Mouse (Mus musculus): ENCODE data around the gene Rmdn3. TPM values are rescaled to one million over a fixed set of nuclear protein-coding genes. Genes with fewer than 3 reads are reported as not detected.

The Rmdn3 gene
- total RNA-seq (2021): 10 to 100 TPM; 53.4 to 58.1 TPM

DNA sequence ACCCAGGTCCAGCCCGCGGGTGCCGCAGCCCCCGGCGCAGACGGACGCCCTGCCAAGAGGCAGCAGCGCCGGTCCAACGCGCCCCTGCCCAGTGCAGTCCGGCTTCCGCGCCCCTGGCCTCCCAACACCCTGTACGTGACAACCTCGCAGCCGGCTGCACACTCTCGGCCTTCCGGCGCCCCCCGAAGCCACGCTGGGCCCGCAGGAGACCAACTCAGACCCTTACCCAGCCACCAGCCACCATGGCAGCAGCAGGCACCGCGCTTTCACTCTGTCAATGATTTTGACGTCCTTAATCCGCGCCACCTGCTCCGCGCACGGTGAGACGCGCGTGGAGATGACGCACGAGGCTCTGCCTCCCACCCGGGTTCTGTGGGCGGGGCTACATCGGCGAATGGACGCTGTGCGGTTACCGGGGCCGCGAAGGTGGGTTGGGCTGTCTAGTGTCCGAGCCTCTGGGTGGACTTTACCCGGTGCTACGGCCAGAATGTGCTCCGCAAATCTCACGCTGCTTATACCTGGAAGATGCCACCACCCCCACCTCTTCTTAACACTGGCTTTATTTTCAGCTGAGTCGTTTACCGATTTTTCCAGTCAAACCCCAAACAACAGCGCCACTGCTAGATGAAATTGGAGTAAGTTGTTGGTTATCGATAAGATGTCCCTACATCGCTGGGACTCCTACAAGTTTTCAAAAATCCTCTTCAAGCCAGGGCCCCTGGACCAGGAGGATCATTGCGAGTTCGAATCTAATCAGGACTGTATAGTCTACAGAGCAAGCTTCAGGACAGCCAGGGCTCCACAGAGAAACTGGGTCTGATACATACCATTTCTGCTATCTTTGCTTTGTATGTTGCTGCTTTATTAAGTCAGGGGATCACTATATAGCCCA, at the start of gene Rmdn3:
Rmdn3 (minus strand) TSS at position 354 of the 892 bp plus-strand sequence.
- DNase-seq (ENCODE audit: low spot score in 2 of 2): peak; percentile 95 to 96
- intact Hi-C loops (cut with DNase I): no loop called here

- intact Hi-C loops (cut with DNase I): no loop called here
- DNase-seq (ENCODE audit: low spot score in 2 of 2): no peak
Observed at GRCm38 (mm10) chr2:119203871-119204460, 47.1 kb upstream of the Rmdn3 start.

- intact Hi-C loops (cut with DNase I): no loop called here
- DNase-seq (ENCODE audit: low spot score in 2 of 2): no peak
Observed at GRCm38 (mm10) chr2:119202914-119203453, 46.1 kb upstream of the Rmdn3 start.

DNA sequence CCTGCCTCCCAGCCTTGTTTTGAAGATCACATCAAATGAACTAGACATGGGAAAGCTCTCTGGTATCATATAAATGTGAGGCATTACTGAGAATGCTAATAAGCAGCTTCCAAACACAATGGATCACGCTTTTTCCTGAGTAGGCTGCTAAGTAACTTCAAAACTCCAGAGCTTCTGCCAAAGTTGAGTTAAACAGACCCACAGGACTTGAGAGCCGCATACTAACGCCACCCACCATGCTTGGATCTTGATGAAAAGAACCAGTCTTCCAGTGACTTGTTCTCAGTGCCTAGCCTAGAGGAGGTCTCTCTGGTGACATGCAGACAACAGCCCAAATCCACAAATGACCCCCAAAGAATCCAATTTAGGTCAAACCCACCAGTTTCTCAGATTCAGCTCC, 42.1 kb upstream of the Rmdn3 start:
- no peak for DNase-seq (ENCODE audit: low spot score in 2 of 2)
- intact Hi-C loops (cut with DNase I): no loop called here

GRCm38 (mm10) chr2:119198049-119198448, 41.2 kb upstream of the Rmdn3 start:
- DNase-seq (ENCODE audit: low spot score in 2 of 2): no peak
- intact Hi-C loops (cut with DNase I): no loop called here

GRCm38 (mm10) chr2:119197493-119197892, 40.7 kb upstream of the Rmdn3 start:
- DNase-seq (ENCODE audit: low spot score in 2 of 2): no peak
- intact Hi-C loops (cut with DNase I): no loop called here

DNA sequence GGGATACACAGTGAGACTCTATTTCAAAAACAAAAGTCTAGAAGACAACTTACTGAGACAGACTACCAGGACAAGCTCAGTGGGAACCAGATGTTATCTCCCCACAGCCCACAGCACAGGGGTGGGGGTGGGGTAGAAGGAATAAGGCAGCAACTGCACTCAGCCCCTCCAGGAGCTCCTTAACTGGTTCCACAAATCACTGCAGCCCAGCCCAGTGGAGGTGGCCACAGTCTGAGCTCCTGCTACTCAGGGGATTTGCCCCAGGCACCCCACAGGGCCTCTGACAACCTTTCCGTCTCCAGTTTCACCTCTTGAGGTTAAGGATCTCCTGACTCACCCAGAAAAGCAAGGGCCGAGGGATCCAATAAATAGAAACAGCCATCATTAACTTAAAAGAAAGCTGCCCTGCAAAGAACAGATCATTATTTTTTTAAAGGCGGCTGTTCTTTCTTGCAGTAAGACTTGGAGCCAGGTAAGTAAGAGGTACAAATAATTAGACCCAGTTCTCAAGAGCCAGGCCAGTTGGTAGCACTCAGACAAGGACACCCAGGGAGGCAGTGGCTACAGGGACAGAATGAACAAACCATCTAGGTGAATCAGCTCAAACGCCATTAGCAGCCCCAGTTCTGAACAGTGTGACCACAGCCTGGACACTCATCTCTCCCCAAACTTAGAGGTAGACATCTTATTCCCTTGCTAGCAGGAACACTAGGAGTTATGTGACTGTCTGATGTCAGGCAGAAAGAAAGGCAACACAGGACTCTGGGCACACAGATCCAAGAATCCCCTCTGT, 39.7 kb upstream of the Rmdn3 start:
- no peak for DNase-seq (ENCODE audit: low spot score in 2 of 2)
- intact Hi-C loops (cut with DNase I): no loop called here

- no peak for DNase-seq (ENCODE audit: low spot score in 2 of 2)
- intact Hi-C loops (cut with DNase I): no loop called here
Observed at GRCm38 (mm10) chr2:119194140-119194539, 37.3 kb upstream of the Rmdn3 start.

DNA sequence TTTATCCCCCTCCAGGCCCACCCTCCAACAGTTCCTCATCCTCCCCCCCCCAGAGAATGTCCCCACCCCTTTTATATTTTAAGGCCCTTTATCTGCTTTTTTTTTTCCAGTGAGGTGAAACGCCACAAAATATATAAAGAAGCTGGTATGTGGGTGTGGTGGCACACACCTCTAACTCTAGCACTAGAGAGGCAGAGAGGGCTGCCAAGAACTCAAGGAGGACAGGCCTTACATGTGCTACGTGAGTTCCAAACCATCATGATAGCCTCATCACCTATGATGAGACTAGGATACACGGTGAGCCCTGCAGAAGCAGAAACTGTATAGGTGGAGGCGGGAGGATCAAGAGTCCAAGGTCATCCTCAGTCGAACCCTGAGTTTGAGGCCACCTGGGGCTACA, 34.1 kb upstream of the Rmdn3 start:
- DNase-seq (ENCODE audit: low spot score in 2 of 2): no peak
- intact Hi-C loops (cut with DNase I): no loop called here

DNA sequence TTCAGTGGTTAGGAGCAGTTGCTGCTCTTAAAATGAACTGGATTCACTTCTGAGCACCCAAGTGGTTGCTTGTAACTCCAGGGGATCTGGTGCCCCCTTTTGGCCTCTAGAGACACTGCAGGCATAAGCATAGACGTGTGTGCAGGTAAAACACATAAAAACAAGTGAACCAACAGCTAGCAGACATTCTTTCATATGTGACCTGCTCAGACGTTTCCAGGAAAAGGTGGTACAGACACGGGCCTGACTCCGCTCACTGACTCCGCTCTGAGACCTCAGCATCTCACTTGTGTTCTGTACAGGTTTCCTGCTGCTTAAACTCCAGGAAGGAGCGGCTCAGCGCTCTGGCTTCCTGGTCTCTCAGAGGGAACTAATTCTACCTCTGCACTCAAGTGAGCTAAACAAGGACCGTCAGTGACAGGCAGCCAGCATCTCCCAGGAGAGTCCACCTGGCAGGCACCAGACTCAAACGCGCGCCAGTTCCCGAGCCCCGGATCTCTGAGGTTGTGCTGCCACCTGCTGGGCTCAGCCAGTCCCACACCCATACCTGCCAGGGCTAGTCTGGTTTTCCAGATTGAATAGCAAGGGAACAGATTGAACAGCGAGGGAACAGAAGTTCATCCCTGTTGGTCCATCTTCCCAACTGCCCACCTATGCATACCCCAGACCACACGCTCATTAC, 32.3 kb upstream of the Rmdn3 start:
- intact Hi-C loops (cut with DNase I): loop anchor here (1.0 kb wide), 2 partner anchors 143 to 148 kb away; no protein-coding TSS in a partner anchor
- peak; percentile 79 to 80 for DNase-seq (ENCODE audit: low spot score in 2 of 2)

DNA sequence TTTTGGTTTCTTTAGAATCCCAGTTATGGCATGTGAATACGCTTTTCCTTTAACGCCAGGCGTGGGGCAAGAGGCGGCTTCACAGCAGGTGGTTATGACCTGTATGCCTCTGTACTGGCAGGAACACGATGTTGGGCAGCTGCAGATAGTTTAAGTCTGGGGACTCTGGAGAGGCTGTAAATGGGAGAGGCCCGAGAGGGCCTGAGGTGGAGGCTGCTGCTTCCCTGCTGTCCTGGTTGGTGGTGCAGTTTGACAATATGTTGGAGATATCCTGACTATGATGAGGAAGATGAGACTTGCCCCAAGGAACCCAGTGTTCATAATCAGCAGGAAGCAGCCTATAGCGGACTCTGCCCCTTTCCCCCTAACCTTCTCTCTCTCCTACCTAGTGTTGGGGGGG, 26.1 kb upstream of the Rmdn3 start:
- intact Hi-C loops (cut with DNase I): no loop called here
- DNase-seq (ENCODE audit: low spot score in 2 of 2): no peak

DNA sequence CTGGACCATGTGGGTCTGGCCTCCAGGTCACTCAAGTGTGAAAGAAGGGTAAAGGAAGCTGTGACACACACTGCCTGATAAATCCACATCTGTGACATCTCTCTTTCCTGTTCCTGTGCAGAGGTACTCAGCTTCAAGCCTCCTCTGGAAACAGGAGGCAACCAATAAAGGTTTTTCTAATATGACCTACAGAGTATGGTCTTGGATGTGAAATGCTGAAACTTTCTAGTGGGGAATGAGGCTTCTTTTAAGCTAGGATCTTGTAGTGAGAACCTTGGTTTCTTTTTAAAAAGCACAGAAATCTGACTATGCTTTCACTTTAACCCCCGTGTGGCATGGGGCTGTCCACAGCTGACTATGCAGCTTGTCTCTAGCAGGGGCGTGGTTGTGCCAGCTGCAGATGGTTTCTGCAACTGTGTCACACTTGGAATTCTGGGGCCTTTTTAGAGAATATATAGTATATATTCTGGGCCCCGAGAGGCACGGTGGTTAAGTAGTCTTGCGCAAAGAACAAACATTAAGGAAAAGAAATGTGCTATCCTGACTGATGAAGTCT, 20.6 kb upstream of the Rmdn3 start:
- DNase-seq (ENCODE audit: low spot score in 2 of 2): no peak
- intact Hi-C loops (cut with DNase I): no loop called here

- intact Hi-C loops (cut with DNase I): no loop called here
- DNase-seq (ENCODE audit: low spot score in 2 of 2): no peak
Observed at GRCm38 (mm10) chr2:119176761-119177160, 19.9 kb upstream of the Rmdn3 start.

GRCm38 (mm10) chr2:119175614-119176013, 18.8 kb upstream of the Rmdn3 start:
- no peak for DNase-seq (ENCODE audit: low spot score in 2 of 2)
- intact Hi-C loops (cut with DNase I): no loop called here

DNA sequence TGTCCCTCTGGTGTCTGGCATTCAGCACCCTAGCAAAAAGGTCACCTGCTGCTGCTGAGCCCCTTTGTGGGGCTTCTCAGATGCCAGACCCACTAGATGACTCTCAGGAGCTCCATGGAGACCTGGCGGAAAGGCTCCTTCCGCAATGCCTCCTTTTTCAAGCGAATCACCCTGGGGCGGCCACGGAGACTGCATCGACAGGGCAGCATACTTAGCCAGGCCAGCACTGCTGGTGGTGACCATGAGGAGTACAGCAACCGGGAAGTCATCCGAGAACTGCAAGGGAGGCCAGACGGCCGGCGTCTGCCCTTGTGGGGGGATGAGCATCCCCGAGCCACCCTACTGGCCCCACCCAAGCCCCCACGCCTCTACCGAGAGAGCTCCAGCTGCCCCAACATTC, 18.0 kb upstream of the Rmdn3 start:
- intact Hi-C loops (cut with DNase I): no loop called here
- DNase-seq (ENCODE audit: low spot score in 2 of 2): no peak

DNA sequence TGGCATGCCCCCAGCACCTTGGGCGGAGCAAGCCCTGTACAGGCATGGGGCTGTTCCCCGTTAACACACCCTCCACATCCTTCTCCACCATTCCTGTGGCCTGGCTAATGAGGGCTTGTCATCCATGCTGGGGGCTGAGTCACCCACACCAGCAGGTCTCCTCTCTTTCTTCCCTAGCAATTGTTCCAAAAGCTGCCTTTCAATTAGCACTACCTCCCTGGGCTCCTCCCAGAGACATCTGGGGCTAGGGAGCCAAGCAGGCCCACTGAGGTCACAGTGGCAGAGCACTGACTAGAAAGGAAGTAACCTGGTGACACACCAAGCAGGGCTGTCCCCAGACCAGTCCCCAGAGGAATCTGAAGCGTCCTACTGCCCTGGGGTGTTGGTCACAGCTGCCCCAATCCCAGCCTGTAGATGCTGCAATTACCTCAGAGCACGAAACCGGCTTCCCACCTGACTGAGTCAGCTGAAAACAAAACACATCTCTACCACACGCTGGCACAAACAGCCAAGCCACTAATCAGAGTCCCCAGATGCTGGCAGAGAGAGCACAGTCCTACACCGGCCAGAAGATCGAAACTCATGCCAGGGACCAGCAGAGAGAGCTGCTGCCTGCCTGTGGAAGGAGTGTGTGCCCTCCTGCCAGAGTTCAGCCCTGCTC, 17.3 kb upstream of the Rmdn3 start, which contains the start of gene Gm14137:
Gm14137 (plus strand) TSS at position 519 of the 661 bp plus-strand sequence.
- intact Hi-C loops (cut with DNase I): no loop called here
- no peak for DNase-seq (ENCODE audit: low spot score in 2 of 2)

- DNase-seq (ENCODE audit: low spot score in 2 of 2): peak in 1 of 2 experiments; percentile 17
- intact Hi-C loops (cut with DNase I): no loop called here
Observed at GRCm38 (mm10) chr2:119172862-119173576, 16.2 kb upstream of the Rmdn3 start.

GRCm38 (mm10) chr2:119172446-119172845, 15.6 kb upstream of the Rmdn3 start:
- intact Hi-C loops (cut with DNase I): no loop called here
- DNase-seq (ENCODE audit: low spot score in 2 of 2): no peak
